Mouse (Mus musculus) MEL (cell line): ENCODE data around the gene Aldh1b1.

ENCODE experiments used
- CHD1 ChIP-seq: IDR thresholded peaks from 2 replicates; pipeline ENCODE4 v1.6.1; 2012; ENCODE audit warnings: low read depth, mild to moderate bottlenecking, inconsistent platforms, low read length, improper control_type of control experiment
- CHD2 ChIP-seq: IDR thresholded peaks from 2 replicates; pipeline ENCODE4 v1.6.1; 2011; ENCODE audit warnings: low read length, improper control_type of control experiment
- ETS1 ChIP-seq: IDR thresholded peaks from 2 replicates; pipeline ENCODE4 v1.6.1; 2012; ENCODE audit warnings: low read depth, mild to moderate bottlenecking, inconsistent platforms, low read length, improper control_type of control experiment, moderate library complexity
- GABPA ChIP-seq: IDR thresholded peaks from 2 replicates; pipeline ENCODE4 v1.6.1; 2012; ENCODE audit warnings: low read depth, mild to moderate bottlenecking, inconsistent platforms, low read length, improper control_type of control experiment, moderate library complexity
- NRF1 ChIP-seq: IDR thresholded peaks from 2 replicates; pipeline ENCODE4 v1.6.1; 2014; ENCODE audit warnings: low read depth, mild to moderate bottlenecking, inconsistent platforms, low read length, improper control_type of control experiment, moderate library complexity; ENCODE audit not compliant: poor library complexity, insufficient read depth, severe bottlenecking
- POLR2A ChIP-seq, 2 experiments: IDR thresholded peaks; 2 replicates each; pipeline ENCODE4 v1.6.1; 2011 to 2012; ENCODE audit warnings: low read length in 2 of 2, mild to moderate bottlenecking in 2 of 2, control low read depth in 1 of 2, improper control_type of control experiment in 1 of 2, low read depth in 1 of 2, moderate library complexity in 1 of 2; ENCODE audit not compliant: control insufficient read depth in 1 of 2, insufficient read depth in 1 of 2, poor library complexity in 1 of 2
- POLR2AphosphoS2 ChIP-seq: IDR thresholded peaks from 2 replicates; pipeline ENCODE4 v1.6.1; 2011; ENCODE audit warnings: low read length, improper control_type of control experiment
- RAD21 ChIP-seq: IDR thresholded peaks from 2 replicates; pipeline ENCODE4 v1.6.1; 2011; ENCODE audit warnings: mild to moderate bottlenecking, low read depth, low read length, improper control_type of control experiment
- SIN3A ChIP-seq: IDR thresholded peaks from 2 replicates; pipeline ENCODE4 v1.6.1; 2012; ENCODE audit warnings: low read length, improper control_type of control experiment, inconsistent platforms
- TCF12 ChIP-seq: IDR thresholded peaks from 2 replicates; pipeline ENCODE4 v1.6.1; 2014; ENCODE audit warnings: low read depth, mild to moderate bottlenecking, inconsistent platforms, low read length, improper control_type of control experiment, moderate library complexity

- TF ChIP-seq POLR2A (IDR thresholded peaks at IDR 0.05; ENCODE audit: control insufficient read depth in 1 of 2, insufficient read depth in 1 of 2, low read depth in 1 of 2, low read length in 2 of 2, poor library complexity in 1 of 2), result no peak
- TF ChIP-seq GABPA, result no peak
- TF ChIP-seq TCF12, result no peak
- TF ChIP-seq CHD1, result no peak
- no peak for TF ChIP-seq RAD21
- TF ChIP-seq SIN3A, result no peak
- no peak for TF ChIP-seq CHD2
- no peak for TF ChIP-seq POLR2AphosphoS2
- no peak for TF ChIP-seq ETS1
- no peak for TF ChIP-seq NRF1
Observed at GRCm38 (mm10) chr4:45848109-45848824, 49.4 kb downstream of the Aldh1b1 start, which contains the start of gene Stra6l.
